Mouse (Mus musculus): ENCODE data around the gene Tmem269.

The Tmem269 gene

GRCm38 (mm10) chr4:119178331-119178730 lies 39.7 kb downstream of the Tmem269 start:
- no peak for DNase-seq

DNA sequence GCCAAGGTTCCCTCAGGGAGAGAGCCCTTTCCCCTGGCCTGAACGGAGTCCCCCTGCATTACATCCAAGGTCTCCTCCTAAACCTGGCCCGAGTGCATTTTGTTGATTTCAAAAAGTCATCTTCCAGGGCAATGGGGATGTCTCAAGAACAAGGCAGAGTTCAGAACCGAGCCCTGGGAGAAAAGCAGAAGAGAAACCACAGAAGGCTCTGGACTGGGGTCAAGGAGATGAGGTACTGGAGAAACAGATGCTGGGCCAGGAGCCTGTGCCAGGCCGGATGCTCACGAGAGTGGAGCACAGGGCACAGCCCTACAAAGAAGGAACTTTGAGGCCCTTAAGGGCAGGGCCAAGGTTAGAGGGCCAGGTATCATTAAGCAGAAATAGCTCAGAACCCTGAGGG lies 40.3 kb downstream of the Tmem269 start:
- DNase-seq, result no peak

DNA sequence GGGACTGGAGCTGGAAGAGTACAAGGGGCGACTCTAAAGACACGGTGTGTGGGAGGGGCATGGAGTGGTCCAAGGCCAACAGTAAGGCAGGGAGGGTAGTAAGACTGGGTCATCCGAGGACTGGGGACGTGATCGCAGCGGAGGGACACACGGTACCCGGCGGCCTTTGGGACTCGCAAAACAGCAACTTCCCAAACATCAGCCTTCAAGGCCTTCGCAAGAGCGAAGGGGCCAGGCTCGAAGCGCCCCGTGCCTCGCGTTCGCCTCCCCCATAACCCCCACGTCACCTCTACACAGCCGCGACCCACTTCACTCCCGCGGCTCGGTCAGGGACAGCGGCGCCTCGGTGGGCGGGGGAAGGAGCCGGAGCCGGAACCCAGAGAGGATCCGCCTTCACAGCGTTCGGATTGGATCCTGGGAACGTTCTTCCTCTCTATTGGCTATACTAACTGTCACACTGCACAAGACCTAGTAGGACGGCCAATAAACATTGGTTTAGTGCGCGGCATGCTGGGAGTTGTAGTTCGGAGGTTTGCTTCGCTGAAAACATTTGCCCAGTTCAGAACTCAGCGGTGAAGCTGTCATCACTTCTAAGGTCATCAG lies 44.1 kb downstream of the Tmem269 start, which contains the start of gene Zfp691:
Gene Zfp691 (minus strand): TSS at position 345 of the 603 bp plus-strand sequence.
- peak; percentile 93 to 95 for DNase-seq

GRCm38 (mm10) chr4:119172919-119173650 lies 44.9 kb downstream of the Tmem269 start:
- peak in 1 of 2 experiments; percentile 24 for DNase-seq

- DNase-seq, result peak; percentile 84 to 91
Observed at GRCm38 (mm10) chr4:119167663-119168062, 50.4 kb downstream of the Tmem269 start.

DNA sequence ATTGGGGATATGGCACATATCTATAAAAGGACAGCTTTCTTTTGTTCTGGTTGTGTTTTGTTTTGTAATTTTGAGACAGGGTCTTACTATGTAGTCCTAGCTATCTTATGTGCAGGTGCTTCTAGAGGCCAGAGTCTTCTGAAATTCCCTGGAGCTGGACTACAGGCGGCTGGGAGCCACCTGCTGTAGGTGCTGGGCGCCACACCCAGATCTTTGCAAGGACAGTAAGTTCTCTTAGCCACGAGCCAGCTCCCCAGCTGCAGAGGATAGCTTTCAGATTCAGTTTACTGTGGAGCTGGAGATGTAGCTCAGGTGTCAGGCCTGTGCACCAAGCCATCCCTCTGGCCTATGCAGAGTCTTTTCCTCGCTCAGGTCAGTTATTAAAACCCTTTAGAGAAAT lies 50.9 kb downstream of the Tmem269 start:
- DNase-seq, result no peak

GRCm38 (mm10) chr4:119165916-119166315 lies 52.1 kb downstream of the Tmem269 start:
- DNase-seq, result no peak

- no peak for DNase-seq
Observed at GRCm38 (mm10) chr4:119162990-119163389, 55.0 kb downstream of the Tmem269 start.

DNA sequence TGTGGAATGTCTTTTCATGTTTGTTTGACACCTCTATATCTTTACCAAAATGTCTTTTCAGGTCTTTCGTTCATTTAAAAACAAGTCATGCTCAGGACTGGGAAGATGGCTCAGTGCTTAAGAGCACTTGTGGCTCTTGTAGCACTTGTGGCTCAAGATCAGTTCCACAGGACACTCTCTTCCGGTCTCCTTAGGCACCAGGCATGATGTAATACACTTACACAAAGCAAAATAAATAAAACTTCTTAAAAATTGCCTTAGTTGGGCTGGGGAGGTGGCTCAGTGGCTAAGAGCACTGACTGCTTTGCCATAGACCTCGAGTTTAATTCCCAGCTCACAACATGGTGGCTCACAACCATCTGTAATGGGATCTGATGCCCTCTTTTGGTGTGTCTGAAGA lies 56.7 kb downstream of the Tmem269 start:
- DNase-seq, result no peak

DNA sequence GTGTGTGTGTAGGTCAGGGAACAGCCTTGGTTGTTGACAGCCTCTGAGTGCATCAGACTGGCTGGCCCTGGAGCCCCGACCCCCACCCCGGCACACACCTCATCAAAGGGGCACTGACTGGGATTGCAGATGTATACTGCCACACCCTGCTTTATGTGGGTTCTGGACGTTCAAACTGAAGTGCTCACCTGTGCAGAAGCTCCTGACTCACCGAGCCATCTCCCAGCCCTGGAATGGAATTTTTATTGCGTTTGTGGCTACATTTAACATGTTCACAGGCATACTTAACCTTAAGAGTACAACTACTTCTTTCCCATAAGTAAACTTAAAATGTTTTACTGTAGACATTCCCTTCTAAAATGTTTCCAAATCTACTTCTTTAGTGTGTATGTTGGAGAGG lies 60.1 kb downstream of the Tmem269 start:
- no peak for DNase-seq

DNA sequence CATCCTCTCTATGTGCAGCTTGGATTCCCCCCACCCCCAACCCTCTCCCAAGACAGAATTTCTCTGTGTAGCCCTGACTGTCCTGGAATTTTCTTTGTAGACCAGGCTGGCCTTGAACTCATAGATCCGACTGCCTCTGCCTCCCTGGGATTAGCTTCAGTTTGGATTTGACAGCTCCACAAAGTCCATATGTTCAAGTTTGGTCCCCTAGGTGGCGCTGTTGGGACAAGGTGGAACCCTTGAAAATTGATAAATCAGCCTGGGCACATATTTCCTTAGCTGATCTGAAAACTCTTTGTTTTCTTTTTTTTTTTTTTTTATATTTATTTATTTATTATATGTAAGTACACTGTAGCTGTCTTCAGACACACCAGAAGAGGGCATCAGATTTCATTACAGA lies 60.8 kb downstream of the Tmem269 start:
- peak; percentile 36 to 75 for DNase-seq

All from cerebellum, postnatal 25 days (tissue).